In genomic region chr11:11898496-11898895, GRCm38 (mm10) we compare ENCODE assay signal across 25 mouse cellular contexts. TPM values are rescaled to one million over a fixed set of nuclear protein-coding genes. Genes with fewer than 3 reads are reported as not detected.
DNase-seq lines count a peak whose midpoint lies in the region; ATAC-seq and TF ChIP-seq lines count a peak whose summit lies in the region.
"Had no signal": no experiment of that assay in that cellular context is flagged by ENCODE, and none has a peak within 500 bp of the region (broad histone marks: within the 10 kb centered on the region; RNA-seq: fewer than 3 reads in every experiment).

No protein-coding gene starts in this region.

- H3K9me3 ChIP-seq in heart, embryonic 13.5 days, result no peaks in the 10 kb centered on the region
- H3K9me3 ChIP-seq in kidney, postnatal 0 days (replicated peaks; ENCODE audit: low read length), result no peaks in the 10 kb centered on the region
- no peaks in the 10 kb centered on the region for H3K9me3 ChIP-seq in kidney, embryonic 16.5 days (ENCODE audit: low read length)
- 0 out of 2 replicates have a peak, but pooled peaks cover 3% of the 10 kb centered on the region for H3K9me3 ChIP-seq in intestine, embryonic 14.5 days (ENCODE audit: control insufficient read depth, low read length)
- H3K9me3 ChIP-seq in intestine, postnatal 0 days (ENCODE audit: control insufficient read depth), result no peaks in the 10 kb centered on the region
- H3K9me3 ChIP-seq: forebrain, embryonic 15.5 days; limb, embryonic 13.5 days; midbrain, embryonic 12.5 days had no signal

- H3K4me1 ChIP-seq in heart, embryonic 13.5 days, result peaks cover 45% of the 10 kb centered on the region
- no peaks in the 10 kb centered on the region; the same call in 1 of the 2 replicates for H3K4me1 ChIP-seq in kidney, postnatal 0 days (replicated peaks; ENCODE audit: insufficient read depth, low read length)
- H3K4me1 ChIP-seq in kidney, embryonic 16.5 days (ENCODE audit: insufficient read depth, low read length), result no peaks in the 10 kb centered on the region
- peaks cover 14% of the 10 kb centered on the region for H3K4me1 ChIP-seq in intestine, embryonic 14.5 days (replicated peaks; ENCODE audit: control insufficient read depth, insufficient read depth, low read length)
- H3K4me1 ChIP-seq in intestine, postnatal 0 days (replicated peaks; ENCODE audit: control insufficient read depth, insufficient read depth, low read length), result peaks cover 11% of the 10 kb centered on the region
- H3K4me1 ChIP-seq: forebrain, embryonic 15.5 days; limb, embryonic 13.5 days; midbrain, embryonic 12.5 days had no signal

- no peak overlapping the region for H3K9ac ChIP-seq in heart, embryonic 13.5 days
- H3K9ac ChIP-seq in kidney, postnatal 0 days (ENCODE audit: low read depth, low read length), result no peak overlapping the region
- H3K9ac ChIP-seq in kidney, embryonic 16.5 days (replicated peaks; ENCODE audit: low read length), result no peak overlapping the region
- no peak overlapping the region for H3K9ac ChIP-seq in intestine, embryonic 14.5 days (ENCODE audit: low read length)
- no peak overlapping the region for H3K9ac ChIP-seq in intestine, postnatal 0 days (ENCODE audit: low read depth, low read length)
- H3K9ac ChIP-seq: forebrain, embryonic 15.5 days; limb, embryonic 13.5 days; midbrain, embryonic 12.5 days had no signal

- no peak for TF ChIP-seq CTCF in kidney, postnatal 0 days (IDR thresholded peaks at IDR 0.05; ENCODE audit: low read depth)
- no peak for TF ChIP-seq CTCF in intestine, postnatal 0 days (IDR thresholded peaks at IDR 0.05; ENCODE audit: low read depth)

- no peak for DNase-seq in heart, adult 9 months (ENCODE audit: low spot score in 2 of 2)
- DNase-seq in kidney, postnatal 0 days (ENCODE audit: low spot score), result no peak
- DNase-seq in intestine, embryonic 14.5 days (ENCODE audit: low spot score), result no peak
- no peak for DNase-seq in spleen, postnatal 4 days (ENCODE audit: low spot score in 2 of 2)
- DNase-seq in gastrocnemius, postnatal 4 days (ENCODE audit: low spot score in 2 of 2), result no peak
- DNase-seq: adrenal gland, postnatal 25 days; B cell, adult 2 months; cerebellum, adult 11-12 months; cerebellum, postnatal 25 days; embryo, embryonic 11 days; gastrocnemius, postnatal 36 days; lung, adult 18-20 months; retina, postnatal 1 day; thymus, adult 18-20 months; thymus, postnatal 4 days had no signal

- peak overlapping the region; percentile 51 for H3K27ac ChIP-seq in heart, embryonic 13.5 days (replicated peaks)
- 0 out of 2 replicates have a peak overlapping the region, but pooled peaks have one; percentile 31 for H3K27ac ChIP-seq in kidney, postnatal 0 days
- no peak overlapping the region; the same call in 1 of the 2 replicates for H3K27ac ChIP-seq in kidney, embryonic 16.5 days (ENCODE audit: low read length)
- H3K27ac ChIP-seq in intestine, embryonic 14.5 days (ENCODE audit: low read depth), result peak overlapping the region; percentile 25; the same call in 1 of the 2 replicates
- peak overlapping the region; percentile 74 for H3K27ac ChIP-seq in intestine, postnatal 0 days (ENCODE audit: low read depth, low read length)
- H3K27ac ChIP-seq: forebrain, embryonic 15.5 days; limb, embryonic 13.5 days; midbrain, embryonic 12.5 days had no signal

- no peaks in the 10 kb centered on the region for H3K36me3 ChIP-seq in heart, embryonic 13.5 days
- H3K36me3 ChIP-seq in kidney, postnatal 0 days (ENCODE audit: insufficient read depth, low read length), result no peaks in the 10 kb centered on the region
- no peaks in the 10 kb centered on the region for H3K36me3 ChIP-seq in kidney, embryonic 16.5 days (ENCODE audit: insufficient read depth, low read length)
- no peaks in the 10 kb centered on the region for H3K36me3 ChIP-seq in intestine, embryonic 14.5 days (ENCODE audit: control insufficient read depth, insufficient read depth, low read length)
- H3K36me3 ChIP-seq in intestine, postnatal 0 days (ENCODE audit: control insufficient read depth, insufficient read depth), result no peaks in the 10 kb centered on the region
- H3K36me3 ChIP-seq: forebrain, embryonic 15.5 days; limb, embryonic 13.5 days; midbrain, embryonic 12.5 days had no signal

- ATAC-seq in heart, embryonic 13.5 days (ENCODE audit: extremely low read depth, insufficient number of reproducible peaks, low FRiP score, low TSS enrichment), result no peak
- ATAC-seq in kidney, postnatal 0 days (replicated peaks; ENCODE audit: low FRiP score, low read depth), result no peak
- no peak for ATAC-seq in kidney, embryonic 16.5 days (ENCODE audit: low FRiP score, low TSS enrichment)
- no peak for ATAC-seq in intestine, embryonic 14.5 days (replicated peaks; ENCODE audit: low FRiP score, low TSS enrichment, low read depth)
- ATAC-seq in intestine, postnatal 0 days, result no peak
- ATAC-seq: forebrain, embryonic 15.5 days; hindbrain, embryonic 16.5 days had no signal

- H3K27me3 ChIP-seq in heart, embryonic 13.5 days (replicated peaks), result no peaks in the 10 kb centered on the region
- no peaks in the 10 kb centered on the region for H3K27me3 ChIP-seq in kidney, postnatal 0 days (ENCODE audit: insufficient read depth, low read length)
- H3K27me3 ChIP-seq in kidney, embryonic 16.5 days (ENCODE audit: insufficient read depth, low read length), result no peaks in the 10 kb centered on the region
- H3K27me3 ChIP-seq in intestine, embryonic 14.5 days (replicated peaks; ENCODE audit: control insufficient read depth, insufficient read depth, low read length), result no peaks in the 10 kb centered on the region
- H3K27me3 ChIP-seq in intestine, postnatal 0 days (replicated peaks; ENCODE audit: control insufficient read depth, insufficient read depth, low read length), result no peaks in the 10 kb centered on the region
- H3K27me3 ChIP-seq: forebrain, embryonic 15.5 days; limb, embryonic 13.5 days; midbrain, embryonic 12.5 days had no signal

- 87% methylated on average over 3 of the region's 3 CpGs for WGBS in heart, embryonic 13.5 days
- 89% methylated on average over 3 of the region's 3 CpGs for WGBS in kidney, postnatal 0 days
- 79% methylated on average over 3 of the region's 3 CpGs for WGBS in kidney, embryonic 16.5 days
- 91% methylated on average over 3 of the region's 3 CpGs for WGBS in intestine, embryonic 14.5 days
- 74% methylated on average over 3 of the region's 3 CpGs for WGBS in intestine, postnatal 0 days

- no peak overlapping the region for H3K4me3 ChIP-seq in heart, embryonic 13.5 days
- no peak overlapping the region for H3K4me3 ChIP-seq in kidney, postnatal 0 days (replicated peaks; ENCODE audit: low read depth, low read length)
- no peak overlapping the region for H3K4me3 ChIP-seq in kidney, embryonic 16.5 days (ENCODE audit: low read length)
- no peak overlapping the region for H3K4me3 ChIP-seq in intestine, embryonic 14.5 days (ENCODE audit: low read depth, low read length)
- H3K4me3 ChIP-seq in intestine, postnatal 0 days (ENCODE audit: low read depth, low read length), result no peak overlapping the region
- H3K4me3 ChIP-seq: forebrain, embryonic 15.5 days; limb, embryonic 13.5 days; midbrain, embryonic 12.5 days had no signal

- no peak overlapping the region for H3K4me2 ChIP-seq in heart, embryonic 13.5 days
- H3K4me2 ChIP-seq in kidney, postnatal 0 days (ENCODE audit: low read length), result no peak overlapping the region
- no peak overlapping the region for H3K4me2 ChIP-seq in kidney, embryonic 16.5 days (replicated peaks; ENCODE audit: low read depth, low read length)
- no peak overlapping the region for H3K4me2 ChIP-seq in intestine, embryonic 14.5 days (ENCODE audit: low read length)
- no peak overlapping the region; the same call in 1 of the 2 replicates for H3K4me2 ChIP-seq in intestine, postnatal 0 days (replicated peaks; ENCODE audit: low read depth)
- H3K4me2 ChIP-seq: forebrain, embryonic 15.5 days; limb, embryonic 13.5 days; midbrain, embryonic 12.5 days had no signal

RNA-seq across cellular contexts. Expression of gene Ddc, which starts 0.6 kb away (rescaled TPM):
- polyA plus RNA-seq in heart, embryonic 13.5 days (2015; fragmentation: Nextera tagmentation; extraction: Ambion mirVana), result 64.6 and 78.2 TPM in 2 replicates
- polyA plus RNA-seq in kidney, postnatal 0 days (2015; fragmentation: Nextera tagmentation; extraction: Ambion mirVana), result 14.2 and 17.4 TPM in 2 replicates
- polyA plus RNA-seq in kidney, embryonic 16.5 days (2015; fragmentation: Nextera tagmentation; extraction: Ambion mirVana), result 12.6 and 13.2 TPM in 2 replicates
- 34.8 and 37.3 TPM in 2 replicates for polyA plus RNA-seq in intestine, embryonic 14.5 days (2014; fragmentation: Nextera tagmentation; extraction: Ambion mirVana)
- polyA plus RNA-seq in intestine, postnatal 0 days (2015; fragmentation: Nextera tagmentation; extraction: Ambion mirVana), result 19.2 and 20.9 TPM in 2 replicates
- total RNA-seq in gastrocnemius, postnatal 4 days (2021), result 10 to 100 TPM; 60.0 to 67.4 TPM
- total RNA-seq: hematopoietic stem cell, adult 5-6 weeks; megakaryocyte progenitor cell, adult 5-6 weeks; monocyte, adult 5-6 weeks had no signal
